Mouse (Mus musculus) liver, embryonic 13.5 days (tissue): ENCODE measurements around the gene Ermn. TPM values are rescaled to one million over a fixed set of nuclear protein-coding genes. Genes with fewer than 3 reads are reported as not detected.

Experiments
- ATAC-seq: fragments of 200-750 bp; cut with Nextera tagmentation; 2 replicates; pipeline ENCODE4 v1.8.0; 2017; ENCODE audit warnings: low read depth, mild to moderate bottlenecking, moderate number of reproducible peaks, moderate library complexity
- DNase-seq: peaks from one replicate; pipeline ENCODE4 v3.0.0; 2022
- H3K27ac ChIP-seq: fragments of 300-500 bp; sonication (generic); 2 replicates; pipeline ENCODE4 v1.5.1; 2015; ENCODE audit warnings: moderate library complexity, mild to moderate bottlenecking, inconsistent platforms
- H3K27me3 ChIP-seq: fragments of 300-500 bp; sonication (generic); 2 replicates; pipeline ENCODE4 v1.6.1; 2015; ENCODE audit warnings: mild to moderate bottlenecking, inconsistent platforms
- H3K36me3 ChIP-seq: fragments of 300-500 bp; sonication (generic); 2 replicates; pipeline ENCODE4 v1.6.1; 2015; ENCODE audit warnings: mild to moderate bottlenecking, inconsistent platforms
- H3K4me1 ChIP-seq: fragments of 300-500 bp; sonication (generic); replicated peaks from 2 replicates; pipeline ENCODE4 v1.6.1; 2015; ENCODE audit warnings: inconsistent platforms
- H3K4me2 ChIP-seq: fragments of 300-500 bp; sonication (generic); 2 replicates; pipeline ENCODE4 v1.6.1; 2015; ENCODE audit warnings: inconsistent platforms, mild to moderate bottlenecking, moderate library complexity
- H3K4me3 ChIP-seq: fragments of 300-500 bp; sonication (generic); replicated peaks from 2 replicates; pipeline ENCODE4 v1.5.1; 2015; ENCODE audit warnings: mild to moderate bottlenecking, inconsistent platforms
- H3K9ac ChIP-seq: fragments of 300-500 bp; sonication (generic); 2 replicates; pipeline ENCODE4 v1.6.1; 2015; ENCODE audit warnings: mild to moderate bottlenecking, inconsistent platforms
- H3K9me3 ChIP-seq: fragments of 300-500 bp; sonication (generic); replicated peaks from 2 replicates; pipeline ENCODE4 v1.6.1; 2016; ENCODE audit warnings: inconsistent platforms
- WGBS: fragments of 180-500 bp; shearing (Covaris S2); methylation state at CpG from one replicate; pipeline ENCODE4 v1.1.7; 2015; ENCODE audit not compliant: insufficient replicate concordance; 5-methylcytosine and 5-hydroxymethylcytosine counted together
- polyA plus RNA-seq: library from polyadenylated mRNA; unstranded; fragments of >200 nt; fragmentation: Nextera tagmentation; extraction: Ambion mirVana; gene quantifications from 2 replicates; pipeline ENCODE4 v1.2.1, GENCODE M21; 2015

Ermn gene
- polyA plus RNA-seq = not detected in 2 replicates

GRCm38 (mm10) chr2:58052821-58053581 is at the start of gene Ermn:
Gene Ermn, minus strand, starts transcription at chr2:58052864.
- Histone ChIP-seq H3K9ac (no peak within 1 kb of the TSS), H3K4me1 (no peaks in the 10 kb centered on the region), H3K27ac (no peak within 1 kb of the TSS), H3K9me3 (no peaks in the 10 kb centered on the region), H3K36me3 (no peaks in the 10 kb centered on the region), H3K4me3 (no peak within 1 kb of the TSS), H3K4me2 (no peak within 1 kb of the TSS), H3K27me3 (no peaks in the 10 kb centered on the region)
- 53% methylated on average over 7 of the region's 7 CpGs for WGBS
- no peak for ATAC-seq
- DNase-seq = no peak

GRCm38 (mm10) chr2:58094818-58095217 is 42.2 kb upstream of the Ermn start:
- DNase-seq = no peak
- no peak for ATAC-seq
- no peak overlapping the region for H3K9ac ChIP-seq
- H3K27ac ChIP-seq = no peak overlapping the region
- H3K4me3 ChIP-seq = no peak overlapping the region
- no peaks in the 10 kb centered on the region for H3K4me1 ChIP-seq
- H3K4me2 ChIP-seq = no peak overlapping the region
- WGBS = 65% methylated on average over 1 of the region's 1 CpGs
- no peaks in the 10 kb centered on the region for H3K9me3 ChIP-seq
- H3K36me3 ChIP-seq = no peaks in the 10 kb centered on the region
- no peaks in the 10 kb centered on the region for H3K27me3 ChIP-seq

- ATAC-seq = no peak
- Histone ChIP-seq H3K36me3 (no peaks in the 10 kb centered on the region), H3K27me3 (no peaks in the 10 kb centered on the region), H3K4me1 (no peaks in the 10 kb centered on the region), H3K27ac (no peak overlapping the region), H3K9ac (no peak overlapping the region), H3K4me3 (no peak overlapping the region), H3K4me2 (no peak overlapping the region), H3K9me3 (no peaks in the 10 kb centered on the region)
- no peak for DNase-seq
- 62% methylated on average over 1 of the region's 1 CpGs for WGBS
These were observed 33.8 kb upstream of the Ermn start for GRCm38 (mm10) chr2:58086420-58086819.

DNA sequence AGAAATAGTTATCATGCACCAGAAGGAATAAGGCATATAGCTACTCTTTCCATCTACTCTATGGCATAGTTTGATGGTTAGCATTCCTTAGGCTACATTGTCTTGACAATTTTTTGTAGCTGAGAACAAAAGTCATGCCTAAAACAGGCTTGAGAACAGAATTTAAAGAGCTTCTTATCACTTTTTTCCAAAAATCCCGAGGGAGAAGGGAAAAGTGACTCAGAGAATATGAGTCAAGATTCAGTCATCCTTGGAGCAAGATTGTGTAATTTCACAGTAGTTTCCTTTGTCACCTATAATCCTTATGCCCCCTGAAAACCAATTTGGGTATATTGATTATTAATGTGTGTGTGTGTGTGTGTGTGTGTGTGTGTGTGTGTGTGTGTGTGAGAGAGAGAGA is 27.2 kb upstream of the Ermn start:
- Histone ChIP-seq H3K27ac (no peak overlapping the region), H3K9me3 (no peaks in the 10 kb centered on the region), H3K9ac (no peak overlapping the region), H3K4me1 (no peaks in the 10 kb centered on the region), H3K27me3 (no peaks in the 10 kb centered on the region), H3K36me3 (no peaks in the 10 kb centered on the region), H3K4me3 (no peak overlapping the region), H3K4me2 (no peak overlapping the region)
- 22% methylated on average over 1 of the region's 1 CpGs for WGBS
- DNase-seq = no peak
- ATAC-seq = no peak

GRCm38 (mm10) chr2:58055383-58055782 is 2.7 kb upstream of the Ermn start:
- ATAC-seq = no peak
- H3K4me2 ChIP-seq = no peak overlapping the region

GRCm38 (mm10) chr2:58041867-58042266 is 10.8 kb downstream of the Ermn start:
- Histone ChIP-seq H3K4me2 (no peak overlapping the region), H3K9ac (no peak overlapping the region), H3K36me3 (no peaks in the 10 kb centered on the region), H3K9me3 (no peaks in the 10 kb centered on the region), H3K27ac (no peak overlapping the region), H3K4me3 (no peak overlapping the region), H3K27me3 (no peaks in the 10 kb centered on the region), H3K4me1 (no peaks in the 10 kb centered on the region)
- DNase-seq = no peak
- ATAC-seq = no peak
- WGBS = 40% methylated on average over 7 of the region's 7 CpGs

More at GRCm38 (mm10) chr2:58055383-58055782, 2.7 kb upstream of the Ermn start:
- DNase-seq = peak; percentile 6
- H3K36me3 ChIP-seq = no peaks in the 10 kb centered on the region
- no peaks in the 10 kb centered on the region for H3K27me3 ChIP-seq
- H3K4me3 ChIP-seq = no peak overlapping the region
- no peak overlapping the region for H3K27ac ChIP-seq
- H3K4me1 ChIP-seq = no peaks in the 10 kb centered on the region
- H3K9ac ChIP-seq = no peak overlapping the region
- no peaks in the 10 kb centered on the region for H3K9me3 ChIP-seq

GRCm38 (mm10) chr2:58036926-58037325 is 15.7 kb downstream of the Ermn start:
- WGBS = 12% methylated on average over 2 of the region's 2 CpGs

GRCm38 (mm10) chr2:58035635-58036034 is 17.0 kb downstream of the Ermn start:
- Histone ChIP-seq H3K9me3 (no peaks in the 10 kb centered on the region), H3K9ac (no peak overlapping the region), H3K36me3 (no peaks in the 10 kb centered on the region), H3K4me1 (peaks cover 7% of the 10 kb centered on the region), H3K27me3 (no peaks in the 10 kb centered on the region), H3K4me2 (no peak overlapping the region), H3K27ac (no peak overlapping the region), H3K4me3 (no peak overlapping the region)
- 14% methylated on average over 4 of the region's 4 CpGs for WGBS
- ATAC-seq (peak; percentile 70), DNase-seq (peak; percentile 15)

More at GRCm38 (mm10) chr2:58036926-58037325, 15.7 kb downstream of the Ermn start:
- H3K9me3 ChIP-seq = no peaks in the 10 kb centered on the region
- no peak overlapping the region for H3K9ac ChIP-seq
- DNase-seq = no peak
- no peak overlapping the region for H3K27ac ChIP-seq
- H3K36me3 ChIP-seq = no peaks in the 10 kb centered on the region
- H3K4me3 ChIP-seq = no peak overlapping the region
- H3K27me3 ChIP-seq = no peaks in the 10 kb centered on the region
- H3K4me1 ChIP-seq = peaks cover 7% of the 10 kb centered on the region
- ATAC-seq = no peak
- no peak overlapping the region for H3K4me2 ChIP-seq

- DNase-seq (no peak), ATAC-seq (no peak)
- WGBS = 62% methylated on average over 3 of the region's 3 CpGs
- Histone ChIP-seq H3K27me3 (no peaks in the 10 kb centered on the region), H3K4me1 (peaks cover 7% of the 10 kb centered on the region), H3K4me3 (no peak overlapping the region), H3K4me2 (no peak overlapping the region), H3K9me3 (no peaks in the 10 kb centered on the region), H3K27ac (no peak overlapping the region), H3K36me3 (no peaks in the 10 kb centered on the region), H3K9ac (no peak overlapping the region)
These were observed 21.2 kb downstream of the Ermn start for GRCm38 (mm10) chr2:58031431-58031830.

DNA sequence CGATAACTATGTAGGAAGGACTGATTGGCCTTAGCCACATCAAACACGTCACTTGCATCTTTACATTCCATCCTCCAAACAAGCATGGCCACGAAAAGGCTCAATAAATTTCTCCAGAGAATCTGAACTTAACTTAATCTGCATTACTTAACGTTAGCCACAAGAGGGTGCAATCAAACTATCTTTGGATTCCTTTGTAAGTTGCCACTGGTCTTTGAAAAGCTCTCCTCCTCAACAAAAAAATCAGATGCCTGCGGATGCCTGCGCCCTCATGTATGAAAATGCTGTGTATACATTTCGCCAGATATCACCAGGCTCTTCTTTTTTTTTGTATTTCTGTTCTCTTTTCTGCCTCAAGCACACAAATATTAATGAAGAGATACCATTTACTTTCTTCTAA is 23.3 kb downstream of the Ermn start:
- no peak for DNase-seq

DNA sequence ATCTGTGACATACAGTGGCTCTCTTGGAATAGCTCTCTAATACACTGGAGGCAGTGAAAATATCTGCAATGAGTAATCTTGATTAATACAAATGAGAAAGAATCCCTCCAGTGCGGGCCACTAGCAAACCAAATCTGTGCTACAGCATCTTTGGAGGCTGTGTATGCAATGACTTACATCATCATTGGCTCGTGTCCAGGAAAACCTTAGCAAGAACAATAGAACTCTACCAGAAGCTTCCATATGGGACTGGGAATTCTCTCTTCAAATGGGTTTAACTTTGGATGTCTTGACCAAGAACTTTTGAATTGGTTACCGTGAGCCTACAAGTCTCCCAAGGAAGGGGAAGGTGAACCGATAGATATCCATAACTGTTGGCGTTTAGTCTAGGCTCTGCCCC is 25.9 kb downstream of the Ermn start:
- no peak overlapping the region for H3K27ac ChIP-seq
- 72% methylated on average over 5 of the region's 5 CpGs for WGBS
- no peaks in the 10 kb centered on the region for H3K36me3 ChIP-seq
- H3K4me2 ChIP-seq = no peak overlapping the region
- H3K9me3 ChIP-seq = no peaks in the 10 kb centered on the region
- no peaks in the 10 kb centered on the region for H3K27me3 ChIP-seq
- H3K9ac ChIP-seq = no peak overlapping the region
- DNase-seq (no peak), ATAC-seq (no peak)
- H3K4me3 ChIP-seq = no peak overlapping the region
- no peaks in the 10 kb centered on the region for H3K4me1 ChIP-seq

More for the DNA sequence above, 23.3 kb downstream of the Ermn start:
- H3K9ac ChIP-seq = no peak overlapping the region
- H3K4me3 ChIP-seq = no peak overlapping the region
- H3K4me1 ChIP-seq = no peaks in the 10 kb centered on the region
- H3K36me3 ChIP-seq = no peaks in the 10 kb centered on the region
- ATAC-seq = no peak
- 22% methylated on average over 7 of the region's 7 CpGs for WGBS
- no peak overlapping the region for H3K27ac ChIP-seq
- H3K27me3 ChIP-seq = no peaks in the 10 kb centered on the region
- no peaks in the 10 kb centered on the region for H3K9me3 ChIP-seq
- no peak overlapping the region for H3K4me2 ChIP-seq

GRCm38 (mm10) chr2:58023556-58023955 is 29.1 kb downstream of the Ermn start:
- H3K4me1 ChIP-seq = no peaks in the 10 kb centered on the region
- 64% methylated on average over 6 of the region's 6 CpGs for WGBS
- no peak overlapping the region for H3K4me2 ChIP-seq
- no peaks in the 10 kb centered on the region for H3K27me3 ChIP-seq
- H3K36me3 ChIP-seq = no peaks in the 10 kb centered on the region
- no peak for ATAC-seq
- DNase-seq = no peak
- no peaks in the 10 kb centered on the region for H3K9me3 ChIP-seq
- H3K4me3 ChIP-seq = no peak overlapping the region
- no peak overlapping the region for H3K27ac ChIP-seq
- no peak overlapping the region for H3K9ac ChIP-seq
